Mouse (Mus musculus) midbrain, postnatal 0 days (tissue): ENCODE results near the gene Foxd2. TPM values are rescaled to one million over a fixed set of nuclear protein-coding genes. Genes with fewer than 3 reads are reported as not detected.

Experiments
- ATAC-seq: fragments of 200-750 bp; cut with Nextera tagmentation; 2 replicates; pipeline ENCODE4 v1.8.0; 2017; ENCODE audit warnings: moderate number of reproducible peaks, mild to moderate bottlenecking, moderate TSS enrichment, moderate library complexity; ENCODE audit not compliant: low FRiP score
- DNase-seq: peaks from one replicate; pipeline ENCODE4 v3.0.0-alpha.2; 2015; ENCODE audit warnings: low spot score
- H3K27ac ChIP-seq: fragments of 300-500 bp; sonication (generic); 2 replicates; pipeline ENCODE4 v1.5.1; 2014; ENCODE audit warnings: low read depth, mild to moderate bottlenecking, low read length, mixed read lengths
- H3K27me3 ChIP-seq: fragments of 300-500 bp; sonication (generic); 2 replicates; pipeline ENCODE4 v1.6.1; 2014; ENCODE audit warnings: low read length, control low read depth, mixed read lengths; ENCODE audit not compliant: insufficient read depth
- H3K36me3 ChIP-seq: fragments of 300-500 bp; sonication (generic); 2 replicates; pipeline ENCODE4 v1.6.1; 2014; ENCODE audit warnings: low read length, control low read depth, mixed read lengths; ENCODE audit not compliant: insufficient read depth
- H3K4me1 ChIP-seq: fragments of 300-500 bp; sonication (generic); 2 replicates; pipeline ENCODE4 v1.6.1; 2014; ENCODE audit warnings: mild to moderate bottlenecking, control low read depth, antibody characterized with exemption, low read length, mixed read lengths; ENCODE audit not compliant: insufficient read depth
- H3K4me2 ChIP-seq: fragments of 300-500 bp; sonication (generic); 2 replicates; pipeline ENCODE4 v1.6.1; 2014; ENCODE audit warnings: low read depth, mild to moderate bottlenecking, low read length, mixed read lengths; ENCODE audit not compliant: poor library complexity, severe bottlenecking
- H3K4me3 ChIP-seq: fragments of 300-500 bp; sonication (generic); 2 replicates; pipeline ENCODE4 v1.5.1; 2014; ENCODE audit warnings: low read depth, mild to moderate bottlenecking, low read length, moderate library complexity
- H3K9ac ChIP-seq: fragments of 300-500 bp; sonication (generic); replicated peaks from 2 replicates; pipeline ENCODE4 v1.6.1; 2014; ENCODE audit warnings: mild to moderate bottlenecking, low read length, moderate library complexity, mixed read lengths; ENCODE audit not compliant: poor library complexity, severe bottlenecking
- H3K9me3 ChIP-seq: fragments of 300-500 bp; sonication (generic); 2 replicates; pipeline ENCODE4 v1.6.1; 2016; ENCODE audit warnings: low read length, control low read depth
- CTCF ChIP-seq: IDR thresholded peaks from 2 replicates; pipeline ENCODE4 v1.5.1; 2016; ENCODE audit warnings: antibody characterized with exemption, mild to moderate bottlenecking
- WGBS: fragments of 180-500 bp; shearing (Covaris S2); extraction: QIAGEN DNeasy Blood & Tissue Kit; methylation state at CpG from one replicate; pipeline ENCODE4 v1.1.7; 2014; 5-methylcytosine and 5-hydroxymethylcytosine counted together
- polyA plus RNA-seq: library from polyadenylated mRNA; unstranded; fragments of >200 nt; fragmentation: Nextera tagmentation; extraction: Ambion mirVana; gene quantifications from 2 replicates; pipeline ENCODE4 v1.2.1, GENCODE M21; 2015
- total RNA-seq: library from RNA; depleted of rRNA; stranded (reverse); fragments of >200 nt; gene quantifications from 2 replicates; pipeline ENCODE4 v1.2.3, GENCODE M21; 2014

Gene Foxd2
- total and polyA plus RNA-seq, 2 experiments from 2014 or later: 0.58 to 2.5 TPM

DNA sequence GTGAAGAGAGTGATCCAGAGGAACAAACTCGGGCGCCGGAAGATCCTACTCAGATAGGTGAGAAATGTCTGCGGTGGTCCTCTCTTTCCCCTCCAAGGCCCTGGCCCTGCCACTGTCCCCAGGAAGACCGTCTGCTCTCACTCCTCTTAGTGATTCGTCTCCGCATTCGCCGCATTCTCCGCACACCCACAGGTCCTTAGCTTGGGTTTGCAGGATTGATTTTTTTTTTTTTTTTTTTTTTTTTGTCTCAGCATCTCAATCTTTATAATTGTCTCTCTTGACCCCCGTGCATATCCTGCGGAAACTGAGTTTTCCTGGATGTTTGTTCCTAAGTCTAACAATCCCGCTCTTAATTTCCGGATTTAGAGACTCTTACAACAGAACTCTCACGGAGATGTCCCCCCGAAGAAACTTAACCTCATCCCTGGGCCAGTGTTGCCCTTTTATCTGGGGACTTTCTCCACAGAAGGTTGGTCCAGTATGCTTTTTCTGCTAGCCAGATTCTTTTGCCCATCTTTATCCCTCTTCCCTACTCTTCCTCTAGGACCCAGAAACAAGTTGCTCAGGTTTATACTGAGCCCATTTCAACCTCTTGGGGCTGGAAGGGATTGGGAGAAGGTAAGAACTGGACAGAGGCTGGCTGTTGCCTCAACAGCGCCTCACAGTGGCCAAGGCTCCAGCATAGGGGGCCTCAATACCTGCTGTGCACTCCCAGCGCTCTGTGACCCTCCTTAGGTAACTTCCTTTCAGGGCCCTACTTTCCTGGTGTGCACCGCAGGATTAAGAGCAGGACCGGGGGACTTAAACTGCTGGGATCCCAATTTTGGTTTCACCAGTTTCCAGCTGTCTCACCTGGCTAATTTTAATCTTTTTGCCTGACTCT, 1.2 kb upstream of the Foxd2 start:
- Histone ChIP-seq H3K27me3 (peaks cover 87% of the 10 kb centered on the region), H3K36me3 (no peaks in the 10 kb centered on the region), H3K27ac (no peak overlapping the region), H3K4me1 (no peaks in the 10 kb centered on the region), H3K9me3 (no peaks in the 10 kb centered on the region), H3K9ac (no peak overlapping the region), H3K4me3 (peak overlapping the region; percentile 35), H3K4me2 (peak overlapping the region; percentile 54)
- DNase-seq (no peak), ATAC-seq (no peak)
- 4% methylated on average over 20 of the region's 20 CpGs for WGBS
- peak; percentile 63 for TF ChIP-seq CTCF

DNA sequence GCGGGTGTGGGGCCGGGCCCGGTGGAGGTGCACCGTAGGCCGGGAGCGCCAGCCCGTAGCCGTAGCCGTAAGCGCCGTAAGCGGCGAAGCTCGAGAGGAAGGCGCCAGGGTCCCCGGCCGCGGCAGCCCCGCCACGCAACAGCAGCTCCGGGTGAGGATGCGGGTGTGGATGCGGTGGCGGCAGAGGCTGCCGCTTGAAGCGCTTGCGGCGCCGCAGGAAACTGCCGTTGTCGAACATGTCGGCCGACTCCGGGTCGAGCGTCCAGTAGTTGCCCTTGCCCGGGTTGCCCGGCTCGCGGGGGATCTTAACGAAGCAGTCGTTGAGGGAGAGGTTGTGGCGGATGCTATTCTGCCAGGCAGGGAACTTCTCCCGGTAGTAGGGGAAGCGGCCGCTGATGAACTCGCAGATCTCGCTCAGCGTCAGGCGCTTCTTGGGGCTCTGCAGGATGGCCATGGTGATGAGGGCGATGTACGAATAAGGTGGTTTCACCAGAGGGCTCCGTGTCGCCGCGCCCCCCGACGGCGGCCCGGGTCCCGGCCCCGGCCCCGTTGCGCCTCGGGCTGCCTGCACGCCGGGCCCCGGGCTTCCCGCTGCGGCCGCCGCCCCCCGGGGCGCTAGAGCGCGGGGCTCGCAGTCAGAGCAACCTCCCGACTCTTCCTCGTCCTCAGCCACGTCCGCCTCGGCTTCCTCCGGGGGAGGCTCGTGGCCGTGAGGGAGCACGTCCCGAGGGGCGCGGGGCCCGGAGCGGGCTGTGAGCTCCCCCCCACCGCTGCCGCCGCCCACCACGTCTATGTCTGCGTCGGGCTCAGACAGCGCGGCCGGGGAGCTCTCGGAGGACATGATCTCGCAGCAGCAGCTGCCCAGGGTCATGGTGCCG, 483 bp downstream of the Foxd2 start:
- Histone ChIP-seq H3K9me3 (no peaks in the 10 kb centered on the region), H3K4me2 (peak overlapping the region; percentile 54), H3K9ac (no peak overlapping the region), H3K4me3 (peak overlapping the region; percentile 35), H3K4me1 (no peaks in the 10 kb centered on the region), H3K36me3 (no peaks in the 10 kb centered on the region), H3K27me3 (peaks cover 79% of the 10 kb centered on the region), H3K27ac (no peak overlapping the region)
- TF ChIP-seq CTCF: no peak
- ATAC-seq (peak; percentile 26), DNase-seq (no peak)
- WGBS: under 1% methylated on average over 77 of the region's 103 CpGs

DNA sequence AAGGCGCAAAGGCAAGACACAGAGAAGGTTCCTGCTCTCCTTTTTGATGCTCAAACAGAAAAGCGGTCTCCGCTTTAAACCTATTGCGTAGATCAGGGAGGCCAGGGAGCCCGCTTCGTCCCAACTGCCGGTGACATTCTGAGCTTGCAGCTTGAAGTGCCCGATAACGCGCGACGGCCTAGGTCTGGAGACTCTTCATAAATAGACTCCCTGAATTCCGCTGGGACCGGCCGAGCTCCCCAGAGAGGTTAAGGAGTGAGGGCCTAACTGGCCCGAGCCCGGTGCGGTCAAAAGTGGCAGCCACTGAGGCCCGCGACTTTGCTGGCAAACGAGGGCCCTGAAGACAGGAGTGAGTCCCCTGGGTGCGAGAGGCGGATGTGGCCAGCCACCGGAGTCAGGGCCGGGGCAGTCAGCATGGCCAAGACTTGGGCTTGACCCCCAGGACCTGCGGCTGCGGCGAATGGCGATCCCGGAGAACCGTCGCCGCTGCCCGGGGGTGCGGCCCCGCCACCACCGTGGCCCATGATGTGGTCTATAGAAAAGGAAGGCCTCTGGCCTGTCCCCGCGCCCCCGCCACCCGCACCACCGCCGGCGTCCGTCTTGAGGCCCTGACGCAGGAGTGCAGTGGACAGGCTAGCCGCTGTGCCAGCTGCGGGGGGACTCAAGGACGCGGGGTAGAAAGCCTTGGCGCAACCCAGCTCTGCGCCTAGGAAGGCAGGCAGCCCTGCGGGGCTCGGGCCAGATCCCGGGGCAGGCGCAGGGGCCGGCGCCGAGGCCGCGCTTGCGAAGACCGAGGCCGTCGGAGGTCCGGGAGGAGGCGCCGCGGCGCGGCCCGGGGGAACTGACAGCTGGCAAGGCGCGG, 1.4 kb downstream of the Foxd2 start:
- H3K4me3 ChIP-seq: peak overlapping the region; percentile 35; the same call in 1 of the 2 replicates
- H3K9ac ChIP-seq: no peak overlapping the region
- WGBS: under 1% methylated on average over 74 of the region's 74 CpGs
- no peaks in the 10 kb centered on the region for H3K9me3 ChIP-seq
- DNase-seq (no peak), ATAC-seq (no peak)
- no peaks in the 10 kb centered on the region for H3K4me1 ChIP-seq
- peaks cover 70% of the 10 kb centered on the region for H3K27me3 ChIP-seq
- H3K27ac ChIP-seq: no peak overlapping the region
- H3K4me2 ChIP-seq: peak overlapping the region; percentile 54; the same call in 1 of the 2 replicates
- H3K36me3 ChIP-seq: no peaks in the 10 kb centered on the region
- TF ChIP-seq CTCF: no peak

DNA sequence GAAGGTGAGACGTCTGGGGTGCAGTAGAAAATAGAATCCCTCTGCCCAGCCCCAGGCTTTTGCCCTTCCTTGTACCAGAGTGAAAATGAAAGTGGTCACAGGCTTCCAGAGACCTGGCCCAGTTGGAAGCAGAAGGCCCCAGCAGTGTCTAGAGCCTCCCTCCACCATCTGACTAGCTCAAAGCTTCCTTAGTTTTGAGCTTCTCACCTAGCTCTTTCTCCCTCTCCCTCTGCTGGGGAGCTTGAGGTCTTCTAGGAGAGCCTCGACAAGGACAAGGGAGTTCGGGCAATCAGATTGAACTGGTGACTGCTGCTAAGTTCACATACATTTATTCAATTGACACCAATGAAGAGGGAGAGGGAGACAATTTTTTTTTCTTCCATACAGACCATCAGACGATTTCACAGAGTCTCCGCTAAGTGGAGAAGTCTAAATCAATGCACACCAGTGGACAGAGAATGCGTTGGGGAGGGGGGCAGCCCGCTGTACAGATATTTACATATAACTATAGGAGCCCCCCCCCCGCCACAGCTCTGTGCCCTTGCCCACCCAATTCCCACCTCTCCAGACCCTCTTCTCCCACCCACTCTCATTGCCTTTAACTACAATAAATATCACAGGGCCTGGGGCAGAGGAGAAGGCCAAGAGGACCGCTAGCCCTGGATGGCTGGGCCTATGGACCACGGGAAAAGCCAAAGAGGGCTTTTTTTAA, 2.5 kb downstream of the Foxd2 start:
- H3K27me3 ChIP-seq: peaks cover 64% of the 10 kb centered on the region
- ATAC-seq (no peak), DNase-seq (no peak)
- H3K4me1 ChIP-seq: no peaks in the 10 kb centered on the region
- 0 out of 2 replicates have a peak, but pooled peaks have one; percentile 10 for TF ChIP-seq CTCF
- H3K27ac ChIP-seq: no peak overlapping the region
- H3K9me3 ChIP-seq: no peaks in the 10 kb centered on the region
- H3K9ac ChIP-seq: no peak overlapping the region
- 18% methylated on average over 10 of the region's 10 CpGs for WGBS
- H3K36me3 ChIP-seq: no peaks in the 10 kb centered on the region
- H3K4me2 ChIP-seq: no peak overlapping the region
- no peak overlapping the region for H3K4me3 ChIP-seq

DNA sequence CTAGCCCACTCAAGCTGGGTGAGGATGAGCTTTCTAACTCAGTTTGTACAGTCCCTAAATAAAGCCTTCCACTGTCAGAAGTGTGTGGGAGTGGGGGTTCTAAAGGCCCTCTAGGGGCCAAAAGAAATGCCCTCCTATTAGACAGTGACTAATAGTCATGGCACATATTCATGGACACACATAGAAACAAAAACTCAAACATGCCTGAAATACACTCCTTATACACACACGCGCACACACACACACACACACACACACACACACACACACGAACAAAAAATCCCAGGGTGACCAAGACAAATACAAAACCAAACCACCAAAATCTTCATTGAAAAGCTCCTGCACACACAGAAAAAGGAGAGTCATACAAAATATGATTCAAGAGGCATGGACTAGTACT, 3.2 kb downstream of the Foxd2 start:
- H3K4me3 ChIP-seq: no peak overlapping the region
- ATAC-seq (no peak), DNase-seq (no peak)
- no peaks in the 10 kb centered on the region for H3K9me3 ChIP-seq
- H3K27ac ChIP-seq: no peak overlapping the region
- no peak overlapping the region for H3K9ac ChIP-seq
- peaks cover 61% of the 10 kb centered on the region for H3K27me3 ChIP-seq
- 42% methylated on average over 3 of the region's 3 CpGs for WGBS
- H3K4me1 ChIP-seq: no peaks in the 10 kb centered on the region
- TF ChIP-seq CTCF: no peak
- H3K4me2 ChIP-seq: no peak overlapping the region
- no peaks in the 10 kb centered on the region for H3K36me3 ChIP-seq
